Mouse (Mus musculus) hindbrain, embryonic 15.5 days (tissue): ENCODE measurements around the gene Igf2bp3. TPM values are rescaled to one million over a fixed set of nuclear protein-coding genes. Genes with fewer than 3 reads are reported as not detected.
"Not testable (repeated sequence)": the region's sequence is repeated elsewhere in the genome, so short reads cannot be mapped to it uniquely, and the experiment has no call there.

Source experiments
- ATAC-seq: fragments of 200-750 bp; cut with Nextera tagmentation; 2 replicates; pipeline ENCODE4 v1.8.0; 2017; ENCODE audit warnings: low read depth, moderate number of reproducible peaks, moderate TSS enrichment; ENCODE audit not compliant: low FRiP score
- H3K27ac ChIP-seq: fragments of 300-500 bp; sonication (generic); replicated peaks from 2 replicates; pipeline ENCODE4 v1.5.1; 2015; ENCODE audit warnings: mild to moderate bottlenecking, inconsistent platforms
- H3K27me3 ChIP-seq: fragments of 300-500 bp; sonication (generic); 2 replicates; pipeline ENCODE4 v1.6.1; 2015; ENCODE audit warnings: control low read depth, inconsistent platforms
- H3K36me3 ChIP-seq: fragments of 300-500 bp; sonication (generic); 2 replicates; pipeline ENCODE4 v1.6.1; 2015; ENCODE audit warnings: control low read depth, inconsistent platforms
- H3K4me1 ChIP-seq: fragments of 300-500 bp; sonication (generic); replicated peaks from 2 replicates; pipeline ENCODE4 v1.6.1; 2015; ENCODE audit warnings: control low read depth, inconsistent platforms
- H3K4me2 ChIP-seq: fragments of 300-500 bp; sonication (generic); 2 replicates; pipeline ENCODE4 v1.6.1; 2015; ENCODE audit warnings: moderate library complexity, mild to moderate bottlenecking, inconsistent platforms
- H3K4me3 ChIP-seq: fragments of 300-500 bp; sonication (generic); 2 replicates; pipeline ENCODE4 v1.5.1; 2015; ENCODE audit warnings: mild to moderate bottlenecking, inconsistent platforms
- H3K9ac ChIP-seq: fragments of 300-500 bp; sonication (generic); 2 replicates; pipeline ENCODE4 v1.6.1; 2015; ENCODE audit warnings: inconsistent platforms
- H3K9me3 ChIP-seq: fragments of 300-500 bp; sonication (generic); 2 replicates; pipeline ENCODE4 v1.6.1; 2016; ENCODE audit warnings: control low read depth, inconsistent platforms
- WGBS: fragments of 180-500 bp; shearing (Covaris S2); methylation state at CpG from one replicate; pipeline ENCODE4 v1.1.7; 2015; 5-methylcytosine and 5-hydroxymethylcytosine counted together
- polyA plus RNA-seq: library from polyadenylated mRNA; unstranded; fragments of >200 nt; fragmentation: Nextera tagmentation; extraction: Ambion mirVana; gene quantifications from 2 replicates; pipeline ENCODE4 v1.2.1, GENCODE M21; 2015

Gene Igf2bp3
- 23.3 and 24.9 TPM in 2 replicates for polyA plus RNA-seq

- peak within 1 kb of the TSS; percentile 84 for H3K4me3 ChIP-seq
- peak within 1 kb of the TSS; percentile 81 for H3K9ac ChIP-seq
- under 1% methylated on average over 67 of the region's 68 CpGs for WGBS
- ATAC-seq = peak; percentile 81
- H3K36me3 ChIP-seq = no peaks in the 10 kb centered on the region
- H3K27ac ChIP-seq = peak within 1 kb of the TSS; percentile 90
- peaks cover 45% of the 10 kb centered on the region for H3K4me1 ChIP-seq
- H3K4me2 ChIP-seq = peak within 1 kb of the TSS; percentile 90
- peaks cover 4% of the 10 kb centered on the region; the same call in 1 of the 2 replicates for H3K27me3 ChIP-seq
- H3K9me3 ChIP-seq = no peaks in the 10 kb centered on the region
These were observed at the start of gene Igf2bp3 for GRCm38 (mm10) chr6:49214928-49215747. Gene Igf2bp3, minus strand, starts transcription at chr6:49214957.

- H3K9me3 ChIP-seq, ATAC-seq, H3K36me3 ChIP-seq, H3K27me3 ChIP-seq, H3K9ac ChIP-seq: not testable (repeated sequence)
- Histone ChIP-seq H3K27ac (peak overlapping the region; percentile 97; the same call in 1 of the 2 replicates), H3K4me3 (peak overlapping the region; percentile 94; the same call in 1 of the 2 replicates), H3K4me1 (peaks cover 30% of the 10 kb centered on the region), H3K4me2 (peak overlapping the region; percentile 81)
- 92% methylated on average over 7 of the region's 7 CpGs for WGBS
These were observed 49.7 kb upstream of the Igf2bp3 start for GRCm38 (mm10) chr6:49264446-49264845.

- under 1% methylated on average over 39 of the region's 39 CpGs for WGBS
These were observed 49.1 kb upstream of the Igf2bp3 start, which contains the start of gene Tra2a for GRCm38 (mm10) chr6:49263847-49264243. Gene Tra2a, minus strand, starts transcription at chr6:49264033.

DNA sequence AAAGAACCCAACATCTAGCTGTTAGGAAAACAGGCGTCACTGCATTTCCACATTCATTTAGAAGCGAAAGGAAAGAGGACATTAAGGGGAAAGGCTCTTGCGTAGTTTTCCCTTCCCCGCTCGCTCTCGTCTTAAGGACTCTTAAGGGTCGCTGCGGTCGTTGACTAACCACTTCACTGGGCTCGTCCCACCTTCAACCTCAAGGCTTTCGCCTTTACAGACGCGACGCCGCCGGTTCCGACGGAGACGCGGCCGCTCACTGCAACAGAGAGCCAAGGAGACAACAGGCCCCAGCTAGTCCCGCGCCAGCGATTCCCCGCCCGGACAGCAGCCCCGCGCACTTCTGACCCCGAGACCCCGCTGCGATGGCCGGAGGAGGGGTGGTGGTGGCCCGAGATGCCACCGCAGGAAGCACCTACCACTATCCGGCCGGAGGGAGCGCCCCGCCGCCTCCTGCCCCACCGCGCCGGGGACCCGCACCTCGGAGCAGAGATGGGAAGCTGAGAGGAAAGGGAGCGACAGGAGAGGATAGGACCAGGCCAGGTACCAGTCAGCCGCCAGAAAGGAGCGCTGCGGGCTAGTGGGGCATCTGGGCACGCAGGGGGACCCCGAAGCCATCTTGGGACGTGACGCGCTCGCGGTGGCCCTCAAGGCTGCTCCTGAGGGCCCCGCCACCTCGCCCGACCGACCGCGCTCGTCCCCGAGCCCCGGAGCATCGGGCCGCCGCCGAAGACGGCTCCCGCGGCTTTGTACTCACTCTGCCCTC, 48.5 kb upstream of the Igf2bp3 start:
- peak overlapping the region; percentile 98 for H3K9ac ChIP-seq
- H3K27me3 ChIP-seq = no peaks in the 10 kb centered on the region
- H3K4me1 ChIP-seq = peaks cover 30% of the 10 kb centered on the region
- H3K27ac ChIP-seq = peak overlapping the region; percentile 97
- peak overlapping the region; percentile 81 for H3K4me2 ChIP-seq
- no peaks in the 10 kb centered on the region for H3K9me3 ChIP-seq
- ATAC-seq = peak; percentile 87
- no peaks in the 10 kb centered on the region for H3K36me3 ChIP-seq
- peak overlapping the region; percentile 94 for H3K4me3 ChIP-seq
- WGBS = under 1% methylated on average over 71 of the region's 71 CpGs

More at GRCm38 (mm10) chr6:49263847-49264243, 49.1 kb upstream of the Igf2bp3 start, which contains the start of gene Tra2a:
- Histone ChIP-seq H3K4me3 (peak within 1 kb of the TSS; percentile 94), H3K4me1 (peaks cover 30% of the 10 kb centered on the region), H3K4me2 (peak within 1 kb of the TSS; percentile 81), H3K9me3 (no peaks in the 10 kb centered on the region), H3K36me3 (no peaks in the 10 kb centered on the region), H3K27me3 (no peaks in the 10 kb centered on the region), H3K27ac (peak within 1 kb of the TSS; percentile 97), H3K9ac (peak within 1 kb of the TSS; percentile 98)
- peak; percentile 97 for ATAC-seq

- H3K9ac ChIP-seq = peak overlapping the region; percentile 98
- peaks cover 30% of the 10 kb centered on the region for H3K4me1 ChIP-seq
- peak overlapping the region; percentile 94 for H3K4me3 ChIP-seq
- no peaks in the 10 kb centered on the region for H3K27me3 ChIP-seq
- no peak for ATAC-seq
- no peaks in the 10 kb centered on the region for H3K36me3 ChIP-seq
- WGBS = under 1% methylated on average over 9 of the region's 9 CpGs
- no peaks in the 10 kb centered on the region for H3K9me3 ChIP-seq
- H3K4me2 ChIP-seq = peak overlapping the region; percentile 81
- H3K27ac ChIP-seq = peak overlapping the region; percentile 97; the same call in 1 of the 2 replicates
These were observed 47.7 kb upstream of the Igf2bp3 start for GRCm38 (mm10) chr6:49262421-49262820.

DNA sequence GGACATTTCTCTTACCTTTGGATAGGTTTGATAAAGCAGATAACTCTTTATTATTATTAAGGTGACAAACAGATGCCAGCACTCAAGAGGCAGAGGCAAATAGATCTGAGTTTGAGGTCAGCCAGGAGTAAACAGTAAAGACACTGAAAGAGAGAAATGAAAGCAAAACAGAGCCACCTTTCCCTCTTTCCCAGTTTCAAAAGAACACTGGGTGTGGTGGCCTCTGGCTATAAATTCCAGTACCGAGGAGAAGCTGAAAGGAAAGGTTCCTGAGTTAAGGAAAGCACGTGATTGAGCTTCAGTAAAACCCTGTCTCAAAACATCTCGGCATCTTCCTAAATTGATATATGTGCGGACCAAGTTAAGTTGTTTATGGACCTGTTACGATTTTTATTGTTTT, 45.0 kb upstream of the Igf2bp3 start:
- Histone ChIP-seq H3K27ac (no peak overlapping the region), H3K4me2 (no peak overlapping the region), H3K4me1 (peaks cover 30% of the 10 kb centered on the region), H3K27me3 (no peaks in the 10 kb centered on the region), H3K36me3 (no peaks in the 10 kb centered on the region), H3K9me3 (no peaks in the 10 kb centered on the region), H3K9ac (no peak overlapping the region), H3K4me3 (no peak overlapping the region)
- WGBS = 61% methylated on average over 5 of the region's 5 CpGs
- ATAC-seq = no peak

- Histone ChIP-seq H3K27ac (no peak overlapping the region), H3K9ac (no peak overlapping the region), H3K4me3 (no peak overlapping the region), H3K9me3 (no peaks in the 10 kb centered on the region), H3K4me1 (peaks cover 30% of the 10 kb centered on the region), H3K27me3 (no peaks in the 10 kb centered on the region), H3K4me2 (no peak overlapping the region), H3K36me3 (no peaks in the 10 kb centered on the region)
- no peak for ATAC-seq
- 95% methylated on average over 2 of the region's 2 CpGs for WGBS
These were observed 43.1 kb upstream of the Igf2bp3 start for GRCm38 (mm10) chr6:49257880-49258279.

DNA sequence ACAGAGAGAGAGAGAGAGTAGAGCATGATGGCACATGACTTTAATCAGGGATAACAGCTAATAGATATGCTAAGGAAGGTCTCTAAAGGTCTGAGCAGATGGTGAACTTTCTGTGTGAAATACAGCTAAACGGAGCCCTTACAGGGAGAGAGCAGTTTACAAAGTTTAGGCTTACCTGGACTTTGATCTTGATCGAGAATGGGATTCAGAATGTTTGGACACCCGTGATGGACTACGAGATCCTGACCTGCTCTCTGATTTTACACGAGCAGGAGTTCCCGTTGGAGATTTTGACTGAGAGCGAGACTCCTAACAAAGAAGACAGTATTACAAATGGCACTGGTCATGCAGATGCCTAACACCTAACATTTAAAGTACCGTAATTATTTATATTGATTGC, 37.5 kb upstream of the Igf2bp3 start:
- H3K4me2 ChIP-seq = no peak overlapping the region
- 90% methylated on average over 8 of the region's 8 CpGs for WGBS
- peaks cover 31% of the 10 kb centered on the region for H3K36me3 ChIP-seq
- H3K4me1 ChIP-seq = no peaks in the 10 kb centered on the region
- no peak overlapping the region for H3K9ac ChIP-seq
- H3K27me3 ChIP-seq = no peaks in the 10 kb centered on the region
- H3K9me3 ChIP-seq = no peaks in the 10 kb centered on the region
- H3K4me3 ChIP-seq = no peak overlapping the region
- no peak for ATAC-seq
- no peak overlapping the region for H3K27ac ChIP-seq

DNA sequence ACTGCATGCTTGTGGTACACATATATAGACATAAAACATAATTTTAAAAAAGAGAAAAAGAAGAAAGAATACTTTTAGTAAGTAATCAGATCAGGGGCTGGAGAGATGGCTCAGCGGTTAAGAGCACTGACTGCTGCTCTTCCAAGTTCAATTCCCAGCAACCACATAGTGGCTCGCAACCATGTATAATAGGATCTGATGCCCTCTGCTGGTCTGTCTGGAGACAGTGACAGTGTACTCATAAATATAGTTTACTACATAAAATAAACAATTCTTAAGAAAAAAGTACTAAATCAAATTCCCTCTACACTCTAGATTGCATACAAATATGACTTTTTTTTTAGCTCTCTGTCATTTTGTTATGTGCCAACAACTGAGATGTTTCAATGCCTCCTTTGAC, 36.4 kb upstream of the Igf2bp3 start:
- Histone ChIP-seq H3K9ac (no peak overlapping the region), H3K4me3 (no peak overlapping the region), H3K36me3 (peaks cover 37% of the 10 kb centered on the region), H3K27ac (no peak overlapping the region), H3K4me2 (no peak overlapping the region), H3K27me3 (no peaks in the 10 kb centered on the region), H3K4me1 (no peaks in the 10 kb centered on the region), H3K9me3 (no peaks in the 10 kb centered on the region)
- ATAC-seq = no peak
- 100% methylated on average over 2 of the region's 2 CpGs for WGBS

DNA sequence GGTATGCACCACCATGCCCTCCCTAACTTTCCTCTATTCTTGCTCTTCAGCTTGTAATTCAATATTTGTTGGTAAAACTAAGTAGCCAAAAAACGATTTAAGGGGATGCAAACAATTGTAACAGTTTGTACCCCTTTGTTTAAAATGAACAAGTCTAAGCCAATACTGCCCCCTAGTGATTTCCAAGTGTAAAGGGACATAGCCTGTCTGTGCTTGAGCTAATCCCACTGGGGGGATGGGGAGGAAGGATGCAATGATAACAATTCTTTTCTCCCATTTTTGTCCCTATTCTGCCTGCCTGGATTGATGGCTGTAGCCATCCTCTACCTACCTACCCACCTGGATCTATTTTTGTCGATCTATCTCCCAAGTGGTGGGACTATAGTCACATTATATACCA, 32.5 kb upstream of the Igf2bp3 start:
- ATAC-seq = no peak
- no peak overlapping the region for H3K27ac ChIP-seq
- peaks cover 64% of the 10 kb centered on the region for H3K36me3 ChIP-seq
- no peak overlapping the region for H3K4me2 ChIP-seq
- no peaks in the 10 kb centered on the region for H3K27me3 ChIP-seq
- H3K4me3 ChIP-seq = no peak overlapping the region
- no peaks in the 10 kb centered on the region for H3K4me1 ChIP-seq
- no peaks in the 10 kb centered on the region for H3K9me3 ChIP-seq
- H3K9ac ChIP-seq = no peak overlapping the region
- WGBS = 62% methylated on average over 2 of the region's 2 CpGs

GRCm38 (mm10) chr6:49242331-49242730, 27.6 kb upstream of the Igf2bp3 start:
- H3K9ac ChIP-seq = no peak overlapping the region
- no peak overlapping the region for H3K4me3 ChIP-seq
- H3K4me1 ChIP-seq = no peaks in the 10 kb centered on the region
- no peaks in the 10 kb centered on the region for H3K9me3 ChIP-seq
- no peak for ATAC-seq
- 86% methylated on average over 1 of the region's 1 CpGs for WGBS
- peaks cover 41% of the 10 kb centered on the region for H3K36me3 ChIP-seq
- no peaks in the 10 kb centered on the region for H3K27me3 ChIP-seq
- no peak overlapping the region for H3K27ac ChIP-seq
- no peak overlapping the region for H3K4me2 ChIP-seq

- no peak for ATAC-seq
- Histone ChIP-seq H3K27me3 (no peaks in the 10 kb centered on the region), H3K36me3 (peaks cover 38% of the 10 kb centered on the region), H3K4me2 (no peak overlapping the region), H3K27ac (no peak overlapping the region), H3K4me3 (no peak overlapping the region), H3K4me1 (no peaks in the 10 kb centered on the region), H3K9me3 (no peaks in the 10 kb centered on the region), H3K9ac (no peak overlapping the region)
- WGBS = 100% methylated on average over 1 of the region's 1 CpGs
These were observed 26.8 kb upstream of the Igf2bp3 start for GRCm38 (mm10) chr6:49241562-49241961.
